Mouse (Mus musculus) CD4-positive, CD25-positive, alpha-beta regulatory T cell, adult 2 months (primary cell): ENCODE results near the gene Cfap206.
"Not testable (repeated sequence)": the region's sequence is repeated elsewhere in the genome, so short reads cannot be mapped to it uniquely, and the experiment has no call there.

ENCODE experiments used
- DNase-seq: peaks from one replicate; pipeline ENCODE4 v3.0.0-alpha.2; 2012; ENCODE audit warnings: low read depth, low spot score

Cfap206 gene

DNA sequence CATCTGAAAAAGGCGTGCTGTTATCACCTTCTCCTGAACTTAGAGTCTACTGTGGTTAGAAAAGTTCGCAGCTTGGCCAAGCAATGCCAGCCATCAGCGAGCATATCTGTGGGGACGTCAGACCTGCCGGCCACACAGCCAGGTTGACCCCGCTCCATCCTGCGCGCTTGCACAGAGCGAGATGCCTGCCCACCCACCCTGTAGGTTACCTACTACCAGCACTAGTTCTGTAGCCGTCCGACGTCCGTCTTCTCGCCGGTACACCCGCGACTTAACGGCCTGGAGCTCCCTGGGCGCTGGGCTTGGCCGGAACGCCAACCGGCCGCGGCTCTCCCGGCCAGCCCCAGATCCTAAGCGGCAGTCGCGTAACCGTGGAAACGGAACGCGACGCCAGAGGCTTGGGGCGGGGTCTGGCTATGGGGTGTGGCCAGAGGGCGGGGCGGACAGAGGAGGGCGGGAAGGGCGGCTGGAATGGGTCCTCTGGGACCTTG lies at the start of gene Cfap206:
TSS of gene Cfap206 (minus strand) at position 356 of the 491 bp plus-strand sequence.
- peak; percentile 26 for DNase-seq

GRCm38 (mm10) chr4:34777677-34778527 lies 47.9 kb upstream of the Cfap206 start, which contains the start of gene Smim8:
Smim8 (minus strand) TSS chr4:34778423.
- DNase-seq: peak; percentile 94

- no peak for DNase-seq
Observed at GRCm38 (mm10) chr4:34771652-34772371, 41.8 kb upstream of the Cfap206 start.

DNA sequence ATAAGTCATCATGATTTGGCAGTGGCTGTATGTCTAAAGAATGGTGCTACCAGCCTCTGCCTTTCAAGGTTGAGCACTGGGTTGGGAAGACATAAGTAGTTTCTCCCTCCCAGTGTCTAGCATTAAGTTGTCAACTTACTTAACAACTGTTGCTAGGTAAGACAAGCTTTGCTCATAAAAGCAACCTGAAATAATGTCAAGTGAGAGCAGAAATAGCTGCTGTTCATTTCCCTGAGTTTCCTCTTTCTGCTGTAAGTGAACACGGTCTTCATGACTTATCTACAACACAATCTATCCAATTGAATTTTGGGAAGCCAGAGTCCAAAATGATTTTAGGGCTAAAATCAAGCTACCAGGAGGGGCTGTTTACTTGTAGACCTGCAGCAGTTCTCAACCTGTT lies 26.2 kb upstream of the Cfap206 start, which contains the start of gene Gm136:
TSS of gene Gm136 (minus strand) at position 101 of the 400 bp plus-strand sequence.
- DNase-seq: no peak

DNA sequence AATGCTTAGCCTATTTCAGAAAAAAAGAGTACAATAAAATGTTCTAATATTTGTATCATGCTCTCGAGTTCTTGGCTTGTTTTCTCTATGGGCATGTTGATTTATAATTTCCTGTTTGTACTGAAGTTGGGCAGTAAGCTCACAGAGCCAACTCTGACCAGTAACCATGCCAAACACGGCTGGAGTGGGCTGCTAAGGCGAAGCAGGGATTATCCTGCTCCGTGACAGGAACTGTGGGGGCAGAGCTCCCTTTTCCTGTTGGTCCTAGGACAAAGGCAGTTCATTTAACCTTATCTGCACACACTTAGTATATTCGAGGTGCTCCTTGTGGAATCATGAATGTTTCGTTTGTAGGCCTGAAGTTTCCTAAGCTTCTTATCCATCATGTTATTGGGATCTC lies 19.2 kb upstream of the Cfap206 start:
- no peak for DNase-seq

- DNase-seq: no peak
Observed at GRCm38 (mm10) chr4:34734461-34734860, 4.5 kb upstream of the Cfap206 start.

DNA sequence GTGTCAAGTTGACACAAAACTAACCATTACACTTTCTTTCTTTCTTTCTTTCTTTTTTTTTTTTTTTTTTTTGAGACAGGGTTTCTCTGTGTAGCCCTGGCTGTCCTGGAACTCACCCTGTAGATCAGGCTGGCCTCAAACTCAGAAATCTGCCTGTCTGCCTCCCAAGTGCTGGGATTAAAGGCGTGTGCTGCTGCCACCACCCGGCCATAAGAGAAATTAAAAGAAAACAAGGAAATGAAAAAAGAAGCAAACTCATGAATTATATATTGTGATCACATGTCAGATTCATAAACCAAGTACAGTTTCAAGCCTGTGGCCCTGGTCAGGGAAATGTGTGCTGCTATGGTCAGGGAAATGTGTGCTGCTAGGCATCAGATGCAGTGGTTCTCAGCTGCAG lies 3.4 kb upstream of the Cfap206 start:
- peak; percentile 37 for DNase-seq

DNA sequence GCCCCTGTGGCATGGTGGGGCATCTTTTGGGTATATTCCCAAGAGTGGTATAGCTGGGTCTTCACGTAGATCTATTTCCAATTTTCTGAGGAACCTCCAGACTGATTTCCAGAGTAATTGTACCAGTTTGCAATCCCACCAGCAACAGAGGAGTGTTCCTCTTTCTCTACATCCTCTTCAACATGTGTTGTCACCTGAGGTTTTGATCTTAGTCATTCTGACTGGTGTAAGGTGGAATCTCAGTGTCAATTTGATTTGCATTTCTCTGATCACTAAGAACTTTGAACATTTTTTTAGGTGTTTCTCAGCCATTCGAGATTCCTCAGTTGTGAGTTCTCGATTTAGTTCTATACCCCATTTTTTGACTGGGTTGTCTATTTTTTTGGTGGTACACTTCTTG lies 4.3 kb downstream of the Cfap206 start:
- not testable (repeated sequence) for DNase-seq

DNA sequence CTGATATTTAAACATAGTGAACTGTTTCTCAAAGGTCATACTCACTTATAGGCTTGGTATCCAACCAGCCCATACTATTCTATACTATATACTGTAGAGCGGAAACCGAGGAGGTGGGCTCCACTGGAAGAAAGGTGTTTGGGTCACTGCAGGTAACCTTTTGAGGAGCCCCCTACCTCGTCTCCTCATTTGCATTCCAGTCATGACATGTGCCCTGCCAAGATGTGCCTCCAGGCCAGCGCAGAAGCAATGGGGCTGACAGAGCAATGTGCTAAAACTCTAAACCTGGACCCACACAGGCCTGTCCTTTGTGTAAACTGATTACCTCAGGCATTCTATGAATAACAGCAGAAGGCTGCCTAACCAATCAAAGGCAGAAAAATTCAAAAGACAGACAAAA lies 5.7 kb downstream of the Cfap206 start:
- DNase-seq: no peak

DNA sequence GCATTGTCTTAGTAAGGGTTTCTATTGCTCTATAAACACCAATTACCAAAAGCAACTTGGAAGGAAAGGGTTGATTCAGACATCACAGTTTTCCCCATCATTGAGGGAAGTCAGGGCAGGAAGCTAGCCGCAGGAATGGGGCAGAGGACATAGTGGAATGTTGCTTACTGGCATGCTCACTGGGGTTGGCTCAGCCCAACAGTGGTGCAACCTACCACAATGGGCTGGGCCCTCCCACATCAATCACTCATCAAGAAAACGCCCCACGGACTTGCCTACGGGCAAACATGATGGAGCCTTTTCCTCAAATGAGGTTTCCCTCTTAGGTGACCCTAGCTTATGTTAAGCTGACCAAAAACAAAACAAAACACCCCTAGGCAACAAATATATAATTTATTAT lies 6.8 kb downstream of the Cfap206 start:
- DNase-seq: no peak

GRCm38 (mm10) chr4:34720127-34720895 lies 9.7 kb downstream of the Cfap206 start:
- DNase-seq: peak; percentile 3

DNA sequence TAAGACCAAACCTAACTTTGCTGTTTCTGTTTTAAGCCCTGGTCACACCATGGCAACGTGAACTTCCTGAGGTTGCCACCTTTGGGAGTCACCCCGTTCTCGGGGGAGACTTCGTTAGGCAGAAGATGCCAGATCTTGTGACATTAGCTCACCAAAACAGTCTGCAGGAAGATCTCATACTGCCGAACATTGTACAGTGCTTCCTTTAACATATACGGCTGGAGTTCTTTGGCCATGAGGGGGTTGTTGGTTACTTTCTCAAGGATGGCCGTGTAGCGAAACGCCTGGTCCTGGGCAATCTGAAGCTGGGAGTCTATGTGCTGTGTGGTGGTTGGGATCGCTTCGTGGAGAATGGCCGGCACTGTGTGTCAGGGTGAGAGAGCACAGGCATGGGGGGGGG lies 10.6 kb downstream of the Cfap206 start:
- DNase-seq: no peak

GRCm38 (mm10) chr4:34715062-34715461 lies 14.9 kb downstream of the Cfap206 start:
- no peak for DNase-seq

DNA sequence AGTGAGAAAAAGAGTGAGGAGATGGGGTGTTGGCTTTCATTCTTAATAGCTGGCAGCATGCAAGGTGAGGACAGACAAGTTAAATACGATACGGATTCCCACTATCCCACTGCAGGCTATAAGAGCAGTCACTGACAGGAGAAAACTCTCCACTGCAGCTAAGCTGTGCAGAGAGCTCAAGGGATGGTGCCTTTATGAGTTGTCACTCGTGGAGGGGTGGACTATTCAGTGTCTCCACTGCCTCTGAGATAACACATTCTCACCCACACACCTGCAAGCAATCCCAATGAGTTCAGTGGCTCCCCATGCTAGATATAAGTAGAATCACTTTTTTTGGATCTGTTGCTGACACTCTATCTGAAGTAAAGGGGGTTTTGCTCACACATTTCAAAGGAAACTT lies 21.9 kb downstream of the Cfap206 start:
- DNase-seq: no peak

GRCm38 (mm10) chr4:34707248-34707647 lies 22.8 kb downstream of the Cfap206 start:
- DNase-seq: no peak

GRCm38 (mm10) chr4:34703029-34703428 lies 27.0 kb downstream of the Cfap206 start:
- no peak for DNase-seq

DNA sequence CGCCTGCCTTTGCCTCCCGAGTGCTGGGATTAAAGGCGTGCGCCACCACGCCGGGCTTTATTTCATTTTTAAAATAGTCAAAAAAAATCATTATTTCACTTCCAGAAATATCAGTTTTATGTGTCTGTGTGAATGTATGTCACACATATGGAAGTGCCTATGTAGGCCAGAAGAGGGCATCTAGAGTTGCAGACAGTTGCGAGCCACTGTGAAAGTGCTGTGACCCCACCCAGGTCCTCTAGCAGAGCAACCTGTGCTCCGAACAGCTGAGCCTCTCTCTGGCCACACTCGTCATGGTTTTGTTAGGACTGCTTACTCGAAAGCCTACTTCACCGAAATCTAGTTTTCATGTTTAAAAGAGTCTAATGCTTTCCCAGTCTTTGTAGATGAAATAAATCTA lies 27.8 kb downstream of the Cfap206 start:
- DNase-seq: no peak

DNA sequence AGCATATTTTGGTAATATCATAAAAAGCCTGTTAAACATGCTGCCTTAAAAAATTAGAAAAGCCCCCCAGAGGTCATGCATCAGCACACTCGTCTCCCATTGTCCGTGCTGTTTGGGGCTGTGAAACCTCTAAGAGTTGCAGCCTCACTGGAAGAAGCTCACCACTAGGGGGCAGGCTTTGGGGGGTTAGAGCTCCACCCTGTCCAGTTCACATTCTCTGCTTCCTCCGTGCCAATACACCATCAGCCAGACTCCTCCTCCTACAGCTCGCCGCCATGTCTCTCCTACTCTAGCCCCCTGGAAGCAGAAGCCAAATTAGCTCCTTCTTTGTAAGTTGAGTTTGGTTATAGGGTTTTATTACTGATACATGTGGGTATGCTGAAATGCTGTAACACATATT lies 28.5 kb downstream of the Cfap206 start:
- peak; percentile 72 for DNase-seq

DNA sequence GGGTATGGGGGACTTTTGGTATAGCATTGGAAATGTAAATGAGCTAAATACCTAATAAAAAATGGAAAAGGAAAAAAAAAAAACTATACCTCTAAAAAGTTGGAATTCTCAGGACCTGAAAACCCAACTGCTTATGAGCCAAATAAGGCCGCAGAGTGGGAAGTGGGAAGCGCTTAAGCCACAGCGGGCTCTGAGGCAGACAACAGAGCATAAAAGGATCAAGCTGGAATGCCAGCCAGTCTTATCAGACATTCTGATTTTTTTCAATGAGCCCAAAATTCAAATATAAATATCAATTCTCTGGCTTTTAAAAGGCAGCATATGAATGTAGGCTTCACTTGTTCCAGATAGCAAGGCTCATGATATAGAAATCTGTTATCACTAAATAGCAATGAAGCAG lies 42.0 kb downstream of the Cfap206 start:
- no peak for DNase-seq

DNA sequence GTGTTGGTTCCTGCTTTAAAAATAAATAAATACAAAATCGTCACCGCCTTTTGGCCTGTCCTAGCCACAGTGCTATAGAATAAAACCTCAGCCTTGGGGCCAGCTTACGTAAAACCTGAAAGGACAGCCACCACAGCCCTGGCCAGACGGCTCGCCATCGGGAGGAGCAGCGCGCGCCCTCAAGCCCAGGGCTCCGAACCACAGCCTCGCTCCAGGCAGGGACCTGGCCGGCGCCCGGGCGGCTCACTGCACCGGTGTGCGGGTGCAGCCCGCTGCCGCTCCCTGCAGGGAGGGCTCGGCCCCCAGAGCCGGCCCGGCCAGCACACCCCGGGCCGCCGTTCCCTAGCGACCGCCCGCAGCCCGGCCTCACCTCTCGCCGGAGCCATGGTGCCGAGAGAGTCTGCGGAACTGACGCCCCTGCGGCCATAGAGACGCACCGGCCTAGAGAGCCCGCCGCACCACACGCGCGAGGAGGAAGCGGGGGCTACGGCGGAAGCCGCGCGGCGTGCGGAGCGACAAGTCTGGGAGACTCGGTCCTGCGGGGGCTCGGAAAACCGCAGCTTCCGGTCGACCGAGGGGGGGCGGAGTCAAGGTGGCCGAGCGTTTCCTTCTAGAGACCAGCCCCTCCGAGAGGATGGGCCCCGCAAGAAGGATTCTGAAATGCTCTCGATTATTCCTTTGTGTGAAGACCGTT lies 43.0 kb downstream of the Cfap206 start, which contains the start of gene Slc35a1:
TSS of gene Slc35a1 (minus strand) at position 565 of the 694 bp plus-strand sequence.
- DNase-seq: peak; percentile 93

GRCm38 (mm10) chr4:34680530-34680929 lies 49.5 kb downstream of the Cfap206 start:
- peak; percentile 13 for DNase-seq
